Mouse (Mus musculus) gastrocnemius, postnatal 10 days (tissue): ENCODE results near the gene Ogfod2. TPM values are rescaled to one million over a fixed set of nuclear protein-coding genes. Genes with fewer than 3 reads are reported as not detected.

Experiments used
- DNase-seq: peaks from one replicate; pipeline ENCODE4 v3.0.0; 2021; ENCODE audit warnings: mixed read lengths
- total RNA-seq, 2 experiments: library from RNA; stranded (reverse); gene quantifications; 2 replicates each; pipeline ENCODE4 v1.2.3; 2021

Gene Ogfod2
- total RNA-seq, 2 experiments from 2014 or later: 7.2 to 8.8 TPM

GRCm38 (mm10) chr5:124150895-124151294 is 38.8 kb downstream of the Ogfod2 start:
- DNase-seq: no peak

GRCm38 (mm10) chr5:124152734-124153133 is 40.6 kb downstream of the Ogfod2 start:
- no peak for DNase-seq

DNA sequence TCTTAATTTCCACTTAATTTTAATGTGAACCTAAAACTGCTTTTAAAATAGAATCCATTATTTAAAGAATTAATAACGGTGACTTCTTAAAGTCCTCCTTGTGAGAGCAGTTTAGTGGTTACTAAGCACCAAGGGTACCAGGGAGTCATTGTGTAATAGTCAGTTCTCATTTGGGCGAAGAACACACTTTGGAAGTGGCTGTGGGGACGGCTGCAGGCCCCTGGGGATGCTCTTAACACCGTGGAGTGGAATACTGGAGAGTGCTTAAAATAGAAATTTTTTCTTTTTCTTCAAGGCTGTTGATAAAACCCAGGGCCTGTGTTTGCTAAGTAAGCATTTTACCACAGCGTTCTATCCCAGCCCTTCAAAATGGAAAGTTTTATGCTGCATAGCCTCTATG is 43.8 kb downstream of the Ogfod2 start:
- no peak for DNase-seq

GRCm38 (mm10) chr5:124158305-124158704 is 46.2 kb downstream of the Ogfod2 start:
- DNase-seq: no peak

DNA sequence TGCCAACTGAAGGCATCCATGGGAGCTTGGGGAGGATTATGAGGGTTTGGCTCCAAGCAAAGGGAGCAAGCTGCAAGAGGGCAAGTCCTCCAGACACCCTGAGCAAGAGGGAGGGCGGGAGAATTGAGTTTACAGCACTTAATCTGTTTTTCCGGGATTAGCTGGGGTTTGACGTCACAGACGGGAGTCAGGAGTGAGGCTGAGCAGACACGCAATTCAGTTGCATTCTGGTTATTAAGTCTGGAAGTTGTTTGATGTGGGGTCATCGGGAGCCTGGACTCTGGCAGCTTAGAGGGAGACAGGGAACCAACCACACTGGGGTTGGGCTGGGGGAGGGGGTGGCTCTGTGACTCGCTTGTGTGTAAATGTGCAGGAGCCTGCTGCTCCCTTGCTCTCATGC is 47.4 kb downstream of the Ogfod2 start:
- DNase-seq: no peak

DNA sequence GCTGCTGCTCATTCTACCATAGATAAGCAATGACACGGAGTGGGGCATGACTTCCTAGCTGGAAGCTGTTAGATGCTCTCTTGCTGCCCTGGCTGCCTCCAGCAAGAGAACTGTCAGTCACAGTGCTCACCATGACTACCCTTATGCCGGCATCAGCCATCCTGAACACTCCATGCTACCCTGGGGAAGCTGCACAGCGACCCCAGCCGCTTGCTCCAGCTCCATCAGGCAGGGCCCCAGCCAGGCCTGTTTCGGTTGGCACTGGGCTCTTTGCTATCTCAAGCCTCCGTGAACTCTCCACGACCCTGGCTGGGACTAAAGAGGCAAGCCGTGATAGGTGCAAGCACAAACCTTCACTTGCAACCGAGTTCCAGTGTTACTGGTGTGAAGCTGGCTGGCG is 49.7 kb downstream of the Ogfod2 start:
- no peak for DNase-seq

- peak; percentile 63 for DNase-seq
These were observed 50.5 kb downstream of the Ogfod2 start for GRCm38 (mm10) chr5:124162577-124162976.

DNA sequence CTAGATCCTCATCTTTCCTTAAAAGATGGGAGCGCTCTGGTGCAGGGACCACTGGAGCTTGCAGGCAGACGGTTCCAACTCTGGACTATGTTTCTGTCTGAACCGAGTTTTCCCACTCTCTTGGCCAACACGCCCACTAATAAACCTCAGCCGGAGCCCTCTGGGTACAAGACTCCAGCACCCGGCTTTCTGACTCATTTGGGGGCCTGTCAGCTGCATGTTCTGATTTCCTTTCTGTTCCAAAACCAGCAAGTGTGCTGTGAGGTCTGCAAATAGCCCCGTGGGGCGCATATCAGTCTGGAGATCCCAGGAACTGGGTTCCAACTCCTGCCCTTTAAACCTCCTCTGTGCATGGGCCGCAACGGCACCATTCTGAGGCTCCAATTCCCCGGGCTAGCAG is 51.3 kb downstream of the Ogfod2 start:
- no peak for DNase-seq

Other genes starting within 250 kb of the Ogfod2 start
- under 1 TPM; 0.28 to 0.32 TPM for gene Hcar2, start 246.8 kb upstream of the Ogfod2 start, total RNA-seq
- gene Hcar1, start 232.3 kb upstream of the Ogfod2 start, total RNA-seq: under 1 TPM; 0.54 to 0.84 TPM
- gene Denr, start 205.1 kb upstream of the Ogfod2 start, total RNA-seq: 10 to 100 TPM; 60.9 to 61.0 TPM
- gene Gm43518, start 184.9 kb upstream of the Ogfod2 start, total RNA-seq: under 1 TPM; 0.52 to 0.77 TPM
- 1 to 10 TPM; 2.3 to 3.6 TPM for gene Ccdc62, start 181.6 kb upstream of the Ogfod2 start, total RNA-seq
- 1 to 10 TPM; 8.2 to 9.0 TPM for gene Hip1r, start 138.7 kb upstream of the Ogfod2 start, total RNA-seq
- gene Vps37b, start 80.0 kb upstream of the Ogfod2 start, total RNA-seq: 10 to 100 TPM; 11.9 to 13.4 TPM
- gene Abcb9, start 16.5 kb upstream of the Ogfod2 start, total RNA-seq: 1 to 10 TPM; 4.2 to 4.4 TPM
- 10 to 100 TPM; 53.8 to 64.3 TPM for gene Arl6ip4, start 3.8 kb downstream of the Ogfod2 start, total RNA-seq
- 10 to 100 TPM; 20.8 to 25.4 TPM for gene Pitpnm2, start 137.5 kb downstream of the Ogfod2 start, total RNA-seq
- gene Mphosph9, start 215.7 kb downstream of the Ogfod2 start, total RNA-seq: 1 to 10 TPM; 4.8 to 6.1 TPM
- 1 to 10 TPM; 7.3 to 9.5 TPM for gene 2810006K23Rik, start 215.8 kb downstream of the Ogfod2 start, total RNA-seq